Comparison of ENCODE assay signal across 11 mouse cellular contexts in genomic region chr12:8451571-8452485, GRCm38 (mm10). TPM values are rescaled to one million over a fixed set of nuclear protein-coding genes. Genes with fewer than 3 reads are reported as not detected.
DNase-seq lines count a peak whose midpoint lies in the region; ATAC-seq lines count a peak whose summit lies in the region.
"Had no signal": no experiment of that assay in that cellular context is flagged by ENCODE, and none has a peak within 500 bp of the region (broad histone marks: within the 10 kb centered on the region; RNA-seq: fewer than 3 reads in every experiment).

No protein-coding gene starts in this region.

- no peaks in the 10 kb centered on the region for H3K36me3 ChIP-seq in embryonic facial prominence, embryonic 15.5 days
- no peaks in the 10 kb centered on the region for H3K36me3 ChIP-seq in midbrain, embryonic 13.5 days
- H3K36me3 ChIP-seq: neural tube, embryonic 12.5 days had no signal

- no peaks in the 10 kb centered on the region for H3K9me3 ChIP-seq in embryonic facial prominence, embryonic 15.5 days (replicated peaks)
- H3K9me3 ChIP-seq in midbrain, embryonic 13.5 days: no peaks in the 10 kb centered on the region
- H3K9me3 ChIP-seq: neural tube, embryonic 12.5 days had no signal

- WGBS in embryonic facial prominence, embryonic 15.5 days: 35% methylated on average over 7 of the region's 7 CpGs
- WGBS in midbrain, embryonic 13.5 days: 29% methylated on average over 7 of the region's 7 CpGs

- peak overlapping the region; percentile 22; the same call in 1 of the 2 replicates for H3K27ac ChIP-seq in embryonic facial prominence, embryonic 15.5 days (replicated peaks)
- no peak overlapping the region for H3K27ac ChIP-seq in midbrain, embryonic 13.5 days
- H3K27ac ChIP-seq: neural tube, embryonic 12.5 days had no signal

- no peak for ATAC-seq in embryonic facial prominence, embryonic 15.5 days (ENCODE audit: insufficient number of reproducible peaks, low FRiP score, low TSS enrichment, low read depth)
- 0 out of 2 replicates have a peak, but pooled peaks have one; percentile 50 for ATAC-seq in midbrain, embryonic 13.5 days
- no peak for ATAC-seq in megakaryocyte-erythroid progenitor cell, adult 5-6 weeks (replicated peaks; ENCODE audit: low FRiP score, low TSS enrichment, poor library complexity, severe bottlenecking)
- ATAC-seq: liver, postnatal 0 days had no signal

- no peak overlapping the region for H3K9ac ChIP-seq in embryonic facial prominence, embryonic 15.5 days
- no peak overlapping the region for H3K9ac ChIP-seq in midbrain, embryonic 13.5 days (replicated peaks)
- H3K9ac ChIP-seq: liver, postnatal 0 days; neural tube, embryonic 12.5 days had no signal

- no peaks in the 10 kb centered on the region for H3K27me3 ChIP-seq in embryonic facial prominence, embryonic 15.5 days
- H3K27me3 ChIP-seq in midbrain, embryonic 13.5 days: 0 out of 2 replicates have a peak, but pooled peaks cover 2% of the 10 kb centered on the region
- H3K27me3 ChIP-seq: neural tube, embryonic 12.5 days had no signal

- H3K4me1 ChIP-seq in embryonic facial prominence, embryonic 15.5 days: peaks cover 34% of the 10 kb centered on the region
- peaks cover 10% of the 10 kb centered on the region; the same call in 1 of the 2 replicates for H3K4me1 ChIP-seq in midbrain, embryonic 13.5 days (replicated peaks)

- peak; percentile 94 for DNase-seq in heart, adult 11 months
- no peak for DNase-seq in heart, adult 18-20 months
- DNase-seq in adipocyte (ENCODE audit: low spot score): peak; percentile 52
- DNase-seq in kidney, adult 18-20 months: no peak
- DNase-seq in spleen, postnatal 14 days (ENCODE audit: low spot score in 2 of 2): no peak
- DNase-seq: liver, postnatal 0 days; right cerebral cortex, postnatal 4 days had no signal

- H3K4me3 ChIP-seq in embryonic facial prominence, embryonic 15.5 days (replicated peaks): no peak overlapping the region
- no peak overlapping the region for H3K4me3 ChIP-seq in midbrain, embryonic 13.5 days (replicated peaks)
- H3K4me3 ChIP-seq: neural tube, embryonic 12.5 days had no signal

- no peak overlapping the region for H3K4me2 ChIP-seq in embryonic facial prominence, embryonic 15.5 days (replicated peaks)
- no peak overlapping the region for H3K4me2 ChIP-seq in midbrain, embryonic 13.5 days (replicated peaks)
- H3K4me2 ChIP-seq: neural tube, embryonic 12.5 days had no signal

RNA-seq across cellular contexts. Expression of gene Rhob, which starts 48.0 kb away (rescaled TPM):
- 100 to 1,000 TPM; 165 to 172 TPM for total RNA-seq in heart, adult 18-20 months (2021)
- polyA plus RNA-seq in embryonic facial prominence, embryonic 15.5 days (2015; fragmentation: Nextera tagmentation; extraction: Ambion mirVana): 55.3 and 59.5 TPM in 2 replicates
- 55.1 and 67.8 TPM in 2 replicates for polyA plus RNA-seq in midbrain, embryonic 13.5 days (2015; fragmentation: Nextera tagmentation; extraction: Ambion mirVana)
- 4.2 and 5.1 TPM in 2 replicates for total RNA-seq in megakaryocyte-erythroid progenitor cell, adult 5-6 weeks (2014; fragmentation: Nextera tagmentation)
- total RNA-seq in megakaryocyte-erythroid progenitor cell, adult 5-6 weeks (2017): 23.1 TPM in 2 replicates

Comparison
In these comparisons a context has a peak if more than half of its experiments do, and no peak if none do; other contexts are left out.
1. DNase-seq: peak in heart, adult 11 months (single experiment) and adipocyte (single experiment); none in heart, adult 18-20 months (0 of 2), kidney, adult 18-20 months (single experiment) and spleen, postnatal 14 days (0 of 2).
2. RNA of gene Rhob, which starts 48.0 kb away (total RNA-seq): 165 to 172 TPM in heart, adult 18-20 months; 4.2 to 23.1 TPM in megakaryocyte-erythroid progenitor cell, adult 5-6 weeks; every median in the first group is over 4 times any median in the second.